Mouse (Mus musculus): Measurements from ENCODE around the gene Best3.

- TF ChIP-seq CTCF (IDR thresholded peaks at IDR 0.05; ENCODE audit: low read depth, low read length), result no peak
- no peak for TF ChIP-seq POLR2A (IDR thresholded peaks at IDR 0.05; ENCODE audit: extremely low read depth, insufficient read depth, low read length)
Measured at GRCm38 (mm10) chr10:117072191-117072888, 86.2 kb downstream of the Best3 start.

All from liver, adult 2 months (tissue).